Mouse (Mus musculus): ENCODE results near the gene Tnfrsf23. TPM values are rescaled to one million over a fixed set of nuclear protein-coding genes. Genes with fewer than 3 reads are reported as not detected.
"Not testable (repeated sequence)": the region's sequence is repeated elsewhere in the genome, so short reads cannot be mapped to it uniquely, and the experiment has no call there.

The Tnfrsf23 gene
- polyA plus RNA-seq, 1 experiment from 2014 or later = 0.39 TPM

DNA sequence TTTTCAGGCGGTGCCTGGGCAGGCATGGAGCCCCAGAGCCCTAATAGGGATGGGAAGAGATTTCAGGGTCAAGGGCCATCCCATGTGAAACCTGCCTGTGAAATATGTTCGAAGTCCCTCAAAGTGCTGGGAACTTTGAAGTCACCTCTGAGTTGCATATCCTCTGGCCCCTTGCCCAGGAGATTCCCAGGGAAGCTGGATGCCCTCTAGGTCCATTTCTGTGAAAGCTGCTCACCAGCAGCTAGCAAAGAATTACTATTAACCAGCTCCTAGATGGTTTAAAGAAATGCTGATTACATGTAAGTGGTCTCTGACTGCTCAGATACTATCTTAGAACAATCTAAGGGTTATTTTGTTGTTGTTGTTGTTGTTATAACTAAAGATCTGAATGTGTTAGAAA, 1.1 kb downstream of the Tnfrsf23 start:
- H3K9ac ChIP-seq; H3K9me3 ChIP-seq (replicated peaks); H3K27ac ChIP-seq (replicated peaks); H3K4me2 ChIP-seq; H3K4me1 ChIP-seq (replicated peaks); H3K4me3 ChIP-seq (replicated peaks); H3K27me3 ChIP-seq; H3K36me3 ChIP-seq (replicated peaks); ATAC-seq (ENCODE audit: insufficient read depth): not testable (repeated sequence)
- WGBS (ENCODE audit: insufficient replicate concordance) = 66% methylated on average over 2 of the region's 2 CpGs

- no peak for ATAC-seq (ENCODE audit: insufficient read depth)
Measured at GRCm38 (mm10) chr7:143681566-143681965, 4.1 kb downstream of the Tnfrsf23 start.

GRCm38 (mm10) chr7:143680836-143681235, 4.8 kb downstream of the Tnfrsf23 start:
- H3K4me1 ChIP-seq (replicated peaks); H3K36me3 ChIP-seq (replicated peaks); H3K27ac ChIP-seq (replicated peaks); ATAC-seq (ENCODE audit: insufficient read depth); H3K4me2 ChIP-seq; H3K9me3 ChIP-seq (replicated peaks); H3K27me3 ChIP-seq; H3K9ac ChIP-seq; H3K4me3 ChIP-seq (replicated peaks): not testable (repeated sequence)
- 24% methylated on average over 2 of the region's 2 CpGs for WGBS (ENCODE audit: insufficient replicate concordance)

More at GRCm38 (mm10) chr7:143681566-143681965, 4.1 kb downstream of the Tnfrsf23 start:
- no peak overlapping the region for H3K9ac ChIP-seq
- H3K4me2 ChIP-seq = no peak overlapping the region
- H3K4me1 ChIP-seq (replicated peaks) = 0 out of 2 replicates have a peak, but pooled peaks cover 5% of the 10 kb centered on the region
- H3K4me3 ChIP-seq (replicated peaks) = no peak overlapping the region
- H3K36me3 ChIP-seq (replicated peaks) = no peaks in the 10 kb centered on the region
- H3K27ac ChIP-seq (replicated peaks) = no peak overlapping the region
- 65% methylated on average over 1 of the region's 1 CpGs for WGBS (ENCODE audit: insufficient replicate concordance)
- H3K27me3 ChIP-seq = peaks cover 8% of the 10 kb centered on the region
- no peaks in the 10 kb centered on the region for H3K9me3 ChIP-seq (replicated peaks)

DNA sequence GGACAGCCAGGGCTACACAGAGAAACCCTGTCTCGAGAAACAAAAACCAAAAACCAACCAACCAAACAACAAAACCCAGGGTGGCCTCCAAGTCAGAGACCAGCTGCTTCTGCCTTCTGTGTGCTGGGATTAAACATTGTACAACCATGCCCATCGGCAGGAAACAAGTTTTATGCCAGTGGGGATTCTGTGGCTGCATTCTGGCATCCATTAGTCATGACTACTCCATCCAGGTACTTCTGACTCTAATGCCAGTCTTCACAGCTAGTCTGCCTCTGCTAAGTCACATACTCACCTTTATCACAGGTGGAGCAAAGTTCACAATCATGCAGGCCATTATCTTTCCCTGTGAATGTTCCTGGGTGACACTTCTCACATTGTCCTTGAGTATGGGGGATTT, 6.0 kb downstream of the Tnfrsf23 start:
- 59% methylated on average over 2 of the region's 2 CpGs for WGBS (ENCODE audit: insufficient replicate concordance)
- not testable (repeated sequence) for H3K9me3 ChIP-seq (replicated peaks); H3K4me1 ChIP-seq (replicated peaks); H3K27me3 ChIP-seq; H3K27ac ChIP-seq (replicated peaks); H3K9ac ChIP-seq; ATAC-seq (ENCODE audit: insufficient read depth); H3K4me3 ChIP-seq (replicated peaks); H3K36me3 ChIP-seq (replicated peaks); H3K4me2 ChIP-seq

- no peak overlapping the region for H3K9ac ChIP-seq
- no peaks in the 10 kb centered on the region for H3K36me3 ChIP-seq (replicated peaks)
- no peaks in the 10 kb centered on the region for H3K27me3 ChIP-seq
- no peaks in the 10 kb centered on the region for H3K9me3 ChIP-seq (replicated peaks)
- no peak overlapping the region for H3K27ac ChIP-seq (replicated peaks)
- H3K4me1 ChIP-seq (replicated peaks) = 0 out of 2 replicates have a peak, but pooled peaks cover 5% of the 10 kb centered on the region
- H3K4me2 ChIP-seq = no peak overlapping the region
- no peak overlapping the region for H3K4me3 ChIP-seq (replicated peaks)
- ATAC-seq (ENCODE audit: insufficient read depth) = no peak
Measured at GRCm38 (mm10) chr7:143666427-143667311, 19.0 kb downstream of the Tnfrsf23 start.

GRCm38 (mm10) chr7:143663470-143663869, 22.2 kb downstream of the Tnfrsf23 start:
- Histone ChIP-seq H3K4me2 (no peak overlapping the region), H3K4me1 (replicated peaks) (0 out of 2 replicates have a peak, but pooled peaks cover 5% of the 10 kb centered on the region), H3K36me3 (replicated peaks) (no peaks in the 10 kb centered on the region), H3K9ac (no peak overlapping the region), H3K27ac (replicated peaks) (no peak overlapping the region), H3K4me3 (replicated peaks) (no peak overlapping the region), H3K9me3 (replicated peaks) (no peaks in the 10 kb centered on the region), H3K27me3 (no peaks in the 10 kb centered on the region)
- 68% methylated on average over 2 of the region's 2 CpGs for WGBS (ENCODE audit: insufficient replicate concordance)
- ATAC-seq (ENCODE audit: insufficient read depth) = no peak

- no peak overlapping the region for H3K4me3 ChIP-seq (replicated peaks)
- no peaks in the 10 kb centered on the region for H3K4me1 ChIP-seq (replicated peaks)
- no peak overlapping the region for H3K9ac ChIP-seq
- H3K36me3 ChIP-seq (replicated peaks) = no peaks in the 10 kb centered on the region
- no peak overlapping the region for H3K27ac ChIP-seq (replicated peaks)
- no peaks in the 10 kb centered on the region for H3K9me3 ChIP-seq (replicated peaks)
- no peak for ATAC-seq (ENCODE audit: insufficient read depth)
- H3K4me2 ChIP-seq = no peak overlapping the region
- H3K27me3 ChIP-seq = no peaks in the 10 kb centered on the region
Measured at GRCm38 (mm10) chr7:143660797-143661196, 24.9 kb downstream of the Tnfrsf23 start.

GRCm38 (mm10) chr7:143649769-143650346, 35.8 kb downstream of the Tnfrsf23 start:
- H3K36me3 ChIP-seq (replicated peaks); H3K4me1 ChIP-seq (replicated peaks); H3K4me3 ChIP-seq (replicated peaks); H3K9ac ChIP-seq; H3K27me3 ChIP-seq; ATAC-seq (ENCODE audit: insufficient read depth); H3K9me3 ChIP-seq (replicated peaks); H3K27ac ChIP-seq (replicated peaks): not testable (repeated sequence)
- 45% methylated on average over 10 of the region's 10 CpGs for WGBS (ENCODE audit: insufficient replicate concordance)
- peak overlapping the region; percentile 80; the same call in 1 of the 2 replicates for H3K4me2 ChIP-seq

- Histone ChIP-seq H3K4me3 (replicated peaks) (peak within 1 kb of the TSS; percentile 57), H3K4me2 (peak within 1 kb of the TSS; percentile 80), H3K27me3 (peaks cover 5% of the 10 kb centered on the region; the same call in 1 of the 2 replicates), H3K9ac (no peak within 1 kb of the TSS; the same call in 1 of the 2 replicates), H3K4me1 (replicated peaks) (no peaks in the 10 kb centered on the region; the same call in 1 of the 2 replicates), H3K36me3 (replicated peaks) (no peaks in the 10 kb centered on the region), H3K27ac (replicated peaks) (no peak within 1 kb of the TSS), H3K9me3 (replicated peaks) (no peaks in the 10 kb centered on the region)
- 4% methylated on average over 39 of the region's 39 CpGs for WGBS (ENCODE audit: insufficient replicate concordance)
- ATAC-seq (ENCODE audit: insufficient read depth) = peak; percentile 69; the same call in 1 of the 2 replicates
Measured at GRCm38 (mm10) chr7:143649034-143649768, 36.5 kb downstream of the Tnfrsf23 start, which contains the start of gene Tnfrsf22. Gene Tnfrsf22 (minus strand): TSS chr7:143649661.

- not testable (repeated sequence) for H3K27me3 ChIP-seq; ATAC-seq (ENCODE audit: insufficient read depth); H3K4me2 ChIP-seq; H3K4me1 ChIP-seq (replicated peaks); H3K4me3 ChIP-seq (replicated peaks); H3K36me3 ChIP-seq (replicated peaks); H3K27ac ChIP-seq (replicated peaks); H3K9me3 ChIP-seq (replicated peaks); H3K9ac ChIP-seq
- 40% methylated on average over 2 of the region's 2 CpGs for WGBS (ENCODE audit: insufficient replicate concordance)
Measured at GRCm38 (mm10) chr7:143643949-143644348, 41.7 kb downstream of the Tnfrsf23 start.

- no peak overlapping the region for H3K4me3 ChIP-seq (replicated peaks)
- H3K4me1 ChIP-seq (replicated peaks) = no peaks in the 10 kb centered on the region
- no peaks in the 10 kb centered on the region for H3K9me3 ChIP-seq (replicated peaks)
- no peaks in the 10 kb centered on the region for H3K27me3 ChIP-seq
- no peaks in the 10 kb centered on the region for H3K36me3 ChIP-seq (replicated peaks)
- no peak overlapping the region for H3K4me2 ChIP-seq
- ATAC-seq (ENCODE audit: insufficient read depth) = no peak
- no peak overlapping the region for H3K9ac ChIP-seq
- H3K27ac ChIP-seq (replicated peaks) = no peak overlapping the region
- WGBS (ENCODE audit: insufficient replicate concordance) = 86% methylated on average over 1 of the region's 1 CpGs
Measured at GRCm38 (mm10) chr7:143636674-143637073, 49.0 kb downstream of the Tnfrsf23 start.

Data from liver, embryonic 15.5 days (tissue).